Mouse (Mus musculus) liver, postnatal 0 days (tissue): ENCODE measurements around the gene Rab34.

Source experiments
- CTCF ChIP-seq: sonication (generic); IDR thresholded peaks from 2 replicates; pipeline ENCODE4 v1.5.1; 2016; ENCODE audit warnings: antibody characterized with exemption, low read depth
- EP300 ChIP-seq: IDR thresholded peaks from 2 replicates; pipeline ENCODE4 v1.6.1; 2016; ENCODE audit warnings: antibody characterized with exemption, low read depth, mild to moderate bottlenecking

DNA sequence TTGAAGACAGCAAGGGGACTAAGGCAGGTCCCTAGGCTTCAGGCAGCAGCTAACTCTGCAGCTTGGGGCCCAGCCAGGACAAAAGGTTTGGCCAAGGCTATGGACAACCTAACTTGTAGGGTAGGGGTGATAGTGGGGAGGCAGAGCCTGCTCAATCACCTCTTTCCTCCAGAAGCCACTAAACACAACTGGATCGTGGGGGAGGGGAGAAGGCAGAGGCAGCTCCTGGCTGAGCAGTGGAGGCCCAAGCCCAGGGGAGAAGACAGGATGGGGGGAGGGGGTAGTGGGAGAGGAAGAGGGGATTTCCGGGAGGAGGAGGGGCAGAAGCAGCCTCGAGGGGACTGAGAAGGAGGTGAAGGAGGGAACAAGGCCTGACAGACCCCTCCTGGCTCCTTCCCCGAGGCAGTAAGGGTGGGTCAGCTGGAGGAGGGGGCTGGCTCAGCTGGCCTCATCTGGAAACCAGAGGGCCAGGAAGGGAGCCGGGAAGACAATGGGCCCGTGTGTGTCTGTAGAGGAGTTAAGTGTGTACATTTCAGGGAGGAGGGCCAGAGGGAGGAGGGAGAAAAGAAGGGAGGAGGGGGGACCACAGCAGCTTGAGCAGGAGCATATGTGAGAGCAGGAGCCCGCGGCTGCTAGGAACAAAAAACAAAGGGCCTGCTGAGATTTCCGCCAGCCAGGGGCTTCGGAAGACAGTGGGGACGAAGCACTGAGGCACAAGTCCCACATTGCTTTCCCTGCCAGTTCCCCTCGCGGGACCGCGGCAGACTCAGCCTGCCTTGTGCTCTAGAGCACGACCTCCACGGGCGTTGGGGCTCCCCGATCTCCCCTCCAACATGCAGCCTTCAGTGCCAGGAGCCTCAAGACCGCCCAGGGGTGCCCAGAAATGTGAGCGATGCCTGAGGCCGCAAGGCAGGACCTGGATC is 24.3 kb upstream of the Rab34 start:
- TF ChIP-seq CTCF (no peak), EP300 (no peak)
